Mouse (Mus musculus) embryo, embryonic 10.5 days (tissue): Measurements from ENCODE around the gene Slc11a2.

Experiments used
- DNase-seq: peaks from one replicate; pipeline ENCODE4 v3.0.0-alpha.2; 2015; ENCODE audit warnings: low spot score

The Slc11a2 gene

GRCm38 (mm10) chr15:100424396-100425122, at the start of gene Slc11a2:
TSS of gene Slc11a2 (minus strand) at chr15:100425072.
- peak; percentile 42 for DNase-seq

GRCm38 (mm10) chr15:100473926-100474503, 49.1 kb upstream of the Slc11a2 start:
- no peak for DNase-seq

GRCm38 (mm10) chr15:100470037-100470436, 45.2 kb upstream of the Slc11a2 start:
- no peak for DNase-seq

GRCm38 (mm10) chr15:100469189-100469545, 44.3 kb upstream of the Slc11a2 start:
- no peak for DNase-seq

GRCm38 (mm10) chr15:100468295-100469188, 43.7 kb upstream of the Slc11a2 start, which contains the start of gene Letmd1:
TSS of gene Letmd1 (plus strand) at chr15:100469023.
- peak; percentile 87 for DNase-seq

- no peak for DNase-seq
Observed at GRCm38 (mm10) chr15:100467738-100468137, 42.9 kb upstream of the Slc11a2 start.

- DNase-seq = no peak
Observed at GRCm38 (mm10) chr15:100465432-100465831, 40.6 kb upstream of the Slc11a2 start.

- peak; percentile 76 for DNase-seq
Observed at GRCm38 (mm10) chr15:100463712-100464111, 38.8 kb upstream of the Slc11a2 start.

- no peak for DNase-seq
Observed at GRCm38 (mm10) chr15:100462086-100462485, 37.2 kb upstream of the Slc11a2 start.

- no peak for DNase-seq
Observed at GRCm38 (mm10) chr15:100461646-100462045, 36.8 kb upstream of the Slc11a2 start.

- peak; percentile 53 for DNase-seq
Observed at GRCm38 (mm10) chr15:100460942-100461341, 36.1 kb upstream of the Slc11a2 start.

- DNase-seq = peak; percentile 82
Observed at GRCm38 (mm10) chr15:100458055-100458454, 33.2 kb upstream of the Slc11a2 start.

- peak; percentile 94 for DNase-seq
Observed at GRCm38 (mm10) chr15:100457340-100457739, 32.5 kb upstream of the Slc11a2 start.

GRCm38 (mm10) chr15:100456356-100456991, 31.6 kb upstream of the Slc11a2 start:
- DNase-seq = no peak

GRCm38 (mm10) chr15:100452486-100452885, 27.6 kb upstream of the Slc11a2 start:
- DNase-seq = no peak

- no peak for DNase-seq
Observed at GRCm38 (mm10) chr15:100451245-100451644, 26.4 kb upstream of the Slc11a2 start.

GRCm38 (mm10) chr15:100449495-100449894, 24.6 kb upstream of the Slc11a2 start:
- no peak for DNase-seq

- DNase-seq = no peak
Observed at GRCm38 (mm10) chr15:100448572-100448971, 23.7 kb upstream of the Slc11a2 start.

- DNase-seq = no peak
Observed at GRCm38 (mm10) chr15:100446887-100447286, 22.0 kb upstream of the Slc11a2 start.

- peak; percentile 97 for DNase-seq
Observed at GRCm38 (mm10) chr15:100443126-100443922, 18.5 kb upstream of the Slc11a2 start.

GRCm38 (mm10) chr15:100436518-100436917, 11.6 kb upstream of the Slc11a2 start:
- no peak for DNase-seq
